Comparison of ENCODE assay signal across 21 mouse cellular contexts in the genomic region with DNA sequence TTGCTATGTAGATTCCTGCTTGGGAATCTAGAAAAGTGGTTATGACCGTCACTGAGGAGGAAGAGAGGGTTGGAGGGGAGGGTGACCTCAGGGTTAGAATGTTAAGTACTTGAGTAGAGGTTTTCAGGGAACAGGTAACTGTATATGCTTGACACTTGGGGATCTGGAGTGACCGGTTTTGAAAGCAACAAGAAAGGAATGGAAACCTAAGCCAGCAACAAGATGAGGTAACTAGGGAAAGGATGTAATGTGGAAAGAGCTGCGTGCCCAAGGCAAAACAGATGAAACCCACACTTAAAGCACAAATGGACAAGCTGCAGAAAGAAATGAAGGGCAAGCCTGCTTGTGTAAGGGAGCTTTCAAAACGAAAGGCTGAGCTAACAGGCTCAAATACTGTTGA. TPM values are rescaled to one million over a fixed set of nuclear protein-coding genes. Genes with fewer than 3 reads are reported as not detected.
A peak's percentile ranks its signal among the peaks of the same experiment; 100 is the strongest.
DNase-seq lines count a peak whose midpoint lies in the region; ATAC-seq lines count a peak whose summit lies in the region.
"Had no signal": no experiment of that assay in that cellular context is flagged by ENCODE, and none has a peak within 500 bp of the region (broad histone marks: within the 10 kb centered on the region; RNA-seq: fewer than 3 reads in every experiment).

No protein-coding gene starts in this region.

- no peak overlapping the region for H3K27ac ChIP-seq in embryonic facial prominence, embryonic 10.5 days (replicated peaks)
- no peak overlapping the region for H3K27ac ChIP-seq in hindbrain, embryonic 11.5 days (ENCODE audit: low read depth, low read length)
- H3K27ac ChIP-seq: embryonic facial prominence, embryonic 12.5 days; forebrain, embryonic 13.5 days; hindbrain, embryonic 10.5 days; hindbrain, embryonic 15.5 days had no signal

- peak; percentile 17 for DNase-seq in embryo, embryonic 10 days (ENCODE audit: low spot score)
- no peak for DNase-seq in embryo, embryonic 10.5 days (ENCODE audit: low spot score)
- DNase-seq in lung, adult 18-20 months, result peak; percentile 2 to 26
- DNase-seq in lung, postnatal 4 days, result no peak
- peak; percentile 27 for DNase-seq in embryonic facial prominence, embryonic 10.5 days (ENCODE audit: low spot score)
- DNase-seq in gonadal fat pad, adult 2 months (ENCODE audit: low read depth), result peak; percentile 86
- no peak for DNase-seq in hindbrain, embryonic 11.5 days (ENCODE audit: low spot score)
- DNase-seq: adrenal gland, adult 8-10 months; adrenal gland, postnatal 36 days; B cell, adult 2 months; cerebellum, adult 2 months; cerebellum, postnatal 10 days; forebrain, postnatal 0 days; gastrocnemius, postnatal 14 days had no signal

- no peaks in the 10 kb centered on the region for H3K9me3 ChIP-seq in embryonic facial prominence, embryonic 10.5 days
- H3K9me3 ChIP-seq in hindbrain, embryonic 11.5 days (ENCODE audit: control insufficient read depth, low read length), result no peaks in the 10 kb centered on the region
- H3K9me3 ChIP-seq: embryonic facial prominence, embryonic 12.5 days; forebrain, embryonic 13.5 days; G1E; heart, embryonic 12.5 days; hindbrain, embryonic 10.5 days; hindbrain, embryonic 15.5 days had no signal

- no peak overlapping the region for H3K4me2 ChIP-seq in hindbrain, embryonic 11.5 days (replicated peaks; ENCODE audit: low read depth, low read length)
- H3K4me2 ChIP-seq: embryonic facial prominence, embryonic 12.5 days; forebrain, embryonic 13.5 days; heart, embryonic 12.5 days; hindbrain, embryonic 15.5 days had no signal

- H3K4me3 ChIP-seq in embryonic facial prominence, embryonic 10.5 days, result no peak overlapping the region
- no peak overlapping the region for H3K4me3 ChIP-seq in hindbrain, embryonic 11.5 days (ENCODE audit: low read depth, low read length)
- H3K4me3 ChIP-seq: embryonic facial prominence, embryonic 12.5 days; forebrain, embryonic 13.5 days; heart, embryonic 12.5 days; hindbrain, embryonic 10.5 days; hindbrain, embryonic 15.5 days had no signal

- H3K9ac ChIP-seq in hindbrain, embryonic 11.5 days (ENCODE audit: low read depth, low read length), result no peak overlapping the region
- H3K9ac ChIP-seq: embryonic facial prominence, embryonic 12.5 days; forebrain, embryonic 13.5 days; forebrain, postnatal 0 days; heart, embryonic 12.5 days; hindbrain, embryonic 15.5 days had no signal

- H3K27me3 ChIP-seq in embryonic facial prominence, embryonic 10.5 days (replicated peaks; ENCODE audit: low read depth, poor library complexity, severe bottlenecking), result no peaks in the 10 kb centered on the region
- no peaks in the 10 kb centered on the region for H3K27me3 ChIP-seq in hindbrain, embryonic 11.5 days (ENCODE audit: control insufficient read depth, insufficient read depth, low read length)
- H3K27me3 ChIP-seq: embryonic facial prominence, embryonic 12.5 days; forebrain, embryonic 13.5 days; heart, embryonic 12.5 days; hindbrain, embryonic 15.5 days had no signal

- 57% methylated on average over 4 of the region's 4 CpGs for WGBS in embryonic facial prominence, embryonic 10.5 days
- WGBS in hindbrain, embryonic 11.5 days, result 76% methylated on average over 4 of the region's 4 CpGs

- H3K4me1 ChIP-seq in embryonic facial prominence, embryonic 10.5 days, result 0 out of 2 replicates have a peak, but pooled peaks cover 6% of the 10 kb centered on the region
- no peaks in the 10 kb centered on the region for H3K4me1 ChIP-seq in hindbrain, embryonic 11.5 days (replicated peaks; ENCODE audit: control insufficient read depth, insufficient read depth, low read length)
- H3K4me1 ChIP-seq: embryonic facial prominence, embryonic 12.5 days; forebrain, embryonic 13.5 days; heart, embryonic 12.5 days; hindbrain, embryonic 10.5 days; hindbrain, embryonic 15.5 days had no signal

- no peaks in the 10 kb centered on the region for H3K36me3 ChIP-seq in embryonic facial prominence, embryonic 10.5 days (replicated peaks)
- H3K36me3 ChIP-seq in hindbrain, embryonic 11.5 days (ENCODE audit: control insufficient read depth, insufficient read depth, low read length), result no peaks in the 10 kb centered on the region
- H3K36me3 ChIP-seq: embryonic facial prominence, embryonic 12.5 days; G1E; heart, embryonic 12.5 days; hindbrain, embryonic 10.5 days; hindbrain, embryonic 15.5 days had no signal

- ATAC-seq in hindbrain, embryonic 11.5 days (ENCODE audit: low FRiP score), result no peak
- ATAC-seq: CD4-positive, CD25-positive, alpha-beta regulatory T cell, adult 4 months; forebrain, embryonic 13.5 days; forebrain, postnatal 0 days had no signal

RNA-seq across cellular contexts. Expression of a gene that starts 18.3 kb away (rescaled TPM):
- polyA plus RNA-seq in embryonic facial prominence, embryonic 10.5 days (2016; fragmentation: Nextera tagmentation; extraction: Ambion mirVana), result 2.3 and 2.6 TPM in 2 replicates
- polyA plus RNA-seq in gonadal fat pad, adult 2 months (2012; rRNA removed), result 1.0 and 1.2 TPM in 2 replicates
- 8.2 and 10.6 TPM in 2 replicates for polyA plus RNA-seq in hindbrain, embryonic 11.5 days (2014; fragmentation: Nextera tagmentation; extraction: Ambion mirVana)

RNA-seq across cellular contexts. Expression of a gene that starts 28.7 kb away (rescaled TPM):
- polyA plus RNA-seq in embryonic facial prominence, embryonic 10.5 days (2016; fragmentation: Nextera tagmentation; extraction: Ambion mirVana), result 54.8 and 57.4 TPM in 2 replicates
- polyA plus RNA-seq in gonadal fat pad, adult 2 months (2012; rRNA removed), result 2.1 and 2.8 TPM in 2 replicates
- polyA plus RNA-seq in hindbrain, embryonic 11.5 days (2014; fragmentation: Nextera tagmentation; extraction: Ambion mirVana), result 67.0 and 68.2 TPM in 2 replicates

Comparison
In these comparisons a context has a peak if more than half of its experiments do, and no peak if none do; other contexts are left out.
1. DNase-seq: peak in embryo, embryonic 10 days (single experiment), lung, adult 18-20 months (2 of 2), embryonic facial prominence, embryonic 10.5 days (single experiment) and gonadal fat pad, adult 2 months (single experiment); none in embryo, embryonic 10.5 days (single experiment), lung, postnatal 4 days (0 of 2) and hindbrain, embryonic 11.5 days (single experiment).
2. RNA of a gene that starts 28.7 kb away (polyA plus RNA-seq): 67.0 to 68.2 TPM in hindbrain, embryonic 11.5 days and 54.8 to 57.4 TPM in embryonic facial prominence, embryonic 10.5 days; 2.1 to 2.8 TPM in gonadal fat pad, adult 2 months; every median in the first group is over 10 times any median in the second.